Mouse (Mus musculus) layer of hippocampus, adult 11-12 months (tissue): Measurements from ENCODE around the gene Tmem218.

ENCODE experiments used
- DNase-seq: peaks from one replicate; pipeline ENCODE4 v3.0.0; 2022; ENCODE audit warnings: low spot score

Gene Tmem218

DNA sequence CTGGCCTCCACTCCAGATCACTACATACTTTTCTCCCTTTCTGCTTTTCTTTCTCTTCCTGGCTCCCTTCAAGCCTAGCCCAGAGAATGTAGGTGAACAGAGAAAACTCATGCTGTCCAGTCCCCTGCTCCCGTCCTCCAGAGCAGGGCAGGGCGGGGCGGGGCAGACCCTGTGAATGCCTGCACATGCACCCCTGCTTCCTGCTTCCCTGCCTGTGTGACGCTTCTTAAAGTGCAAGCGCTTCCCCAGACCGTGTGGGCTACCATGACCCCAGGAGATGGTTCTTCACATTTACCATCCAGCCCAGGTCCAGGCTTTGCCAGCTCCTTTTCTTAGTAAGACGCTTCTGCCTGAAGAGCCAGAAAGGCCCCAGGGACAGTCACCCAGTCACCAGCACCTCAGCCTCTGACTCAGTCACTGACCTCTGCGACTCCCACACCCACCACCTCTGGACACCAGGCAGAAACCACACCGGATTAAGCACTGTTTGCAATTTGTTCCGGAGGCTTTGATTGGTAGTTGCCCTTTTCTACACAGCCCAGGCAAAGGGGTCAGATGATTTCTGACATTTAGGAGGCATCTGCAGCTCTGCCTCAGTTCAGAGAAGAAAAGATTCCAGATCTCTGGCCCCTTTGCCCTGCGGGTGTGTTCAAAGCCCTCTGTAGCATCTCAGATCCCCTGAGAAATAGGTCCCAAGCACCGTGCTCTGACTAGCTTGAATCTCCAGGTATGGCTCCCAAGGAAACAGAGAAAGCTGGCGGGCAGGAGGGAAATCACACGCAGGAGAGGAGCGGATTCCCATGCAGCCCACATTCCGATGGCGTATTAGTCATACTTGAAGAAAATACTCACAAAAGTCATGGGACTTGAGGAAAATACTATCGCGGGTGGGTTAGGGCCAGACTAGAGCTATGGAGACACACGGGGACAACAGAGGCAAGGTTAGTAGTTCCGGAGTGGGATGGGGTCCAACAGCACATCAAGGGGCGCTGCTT, 24.5 kb downstream of the Tmem218 start:
- no peak for DNase-seq

DNA sequence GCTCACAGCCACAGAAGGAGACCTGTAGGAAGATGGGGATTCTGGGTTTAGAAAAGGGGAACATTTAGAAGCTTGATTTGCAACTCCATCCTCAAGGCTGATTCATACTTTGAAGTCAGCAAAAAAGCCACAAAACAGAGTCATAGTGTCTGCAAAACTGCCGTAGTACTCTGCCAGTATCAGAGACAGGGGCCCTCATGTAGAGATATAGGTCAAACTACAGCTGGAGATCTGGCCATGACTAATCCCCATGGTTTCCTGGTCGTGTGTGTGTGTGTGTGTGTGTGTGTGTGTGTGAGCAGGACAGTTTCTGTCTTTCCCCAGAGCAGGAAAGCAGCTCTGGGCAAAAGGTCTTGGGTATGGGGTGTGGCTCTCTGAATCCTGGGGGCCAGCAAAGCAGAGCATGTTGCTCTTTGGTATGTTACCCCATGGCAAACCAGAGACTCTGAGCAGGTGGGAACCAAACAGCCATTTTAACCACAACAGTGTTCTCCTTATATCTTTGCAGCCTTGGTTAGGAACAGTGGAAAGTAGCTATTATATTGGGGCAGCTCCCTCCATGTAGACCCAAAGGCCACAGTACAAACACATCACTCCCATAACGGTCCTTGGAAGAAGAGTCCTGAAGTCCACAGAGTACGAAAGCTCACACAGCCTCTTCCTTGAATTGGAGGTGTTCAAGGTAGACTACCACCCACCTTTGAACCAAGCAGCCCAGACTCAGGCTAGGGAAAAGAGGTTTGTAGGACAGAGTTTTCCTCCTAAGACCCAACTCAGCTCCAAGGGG, 28.1 kb downstream of the Tmem218 start:
- no peak for DNase-seq

DNA sequence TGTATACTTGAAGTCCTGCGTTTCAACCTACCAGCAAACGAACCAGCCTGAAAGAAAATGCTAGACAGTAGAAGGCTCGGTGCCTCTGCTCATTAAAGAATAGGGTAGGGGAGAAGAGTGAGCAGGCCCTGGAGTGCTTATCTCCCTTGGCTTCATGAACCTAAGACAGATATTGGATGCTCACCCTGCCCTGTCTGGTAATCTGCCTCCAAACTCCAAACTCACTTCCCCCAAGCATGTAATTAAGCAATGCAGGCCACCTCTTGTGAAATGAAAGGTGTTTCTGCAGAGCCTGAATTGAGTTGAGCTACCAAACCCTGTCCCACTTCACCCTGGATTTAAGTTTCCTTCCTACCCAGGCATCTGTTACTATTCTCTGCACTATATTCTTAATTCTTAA, 34.7 kb downstream of the Tmem218 start:
- no peak for DNase-seq

GRCm38 (mm10) chr9:37244600-37244999, 36.6 kb downstream of the Tmem218 start:
- no peak for DNase-seq

DNA sequence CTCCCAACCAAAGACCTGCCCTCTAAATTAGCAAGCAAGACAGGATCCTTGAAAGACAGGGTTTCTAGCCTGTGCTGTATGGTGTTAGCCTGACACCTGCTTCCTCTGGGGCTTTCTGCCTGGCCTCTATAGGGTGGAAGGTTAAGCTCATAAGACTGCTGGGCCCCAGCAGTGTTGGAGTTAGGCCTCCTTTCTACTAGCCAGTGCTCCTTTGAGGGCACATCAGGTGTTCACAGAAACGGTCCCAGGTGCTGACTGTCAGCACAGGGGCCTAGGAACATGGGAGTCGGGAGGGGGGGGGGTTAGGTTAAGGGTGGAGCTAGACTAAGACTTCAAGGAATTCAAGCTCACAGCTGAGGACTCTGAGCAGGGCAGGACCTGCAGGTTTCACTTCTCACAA, 37.4 kb downstream of the Tmem218 start:
- no peak for DNase-seq

DNA sequence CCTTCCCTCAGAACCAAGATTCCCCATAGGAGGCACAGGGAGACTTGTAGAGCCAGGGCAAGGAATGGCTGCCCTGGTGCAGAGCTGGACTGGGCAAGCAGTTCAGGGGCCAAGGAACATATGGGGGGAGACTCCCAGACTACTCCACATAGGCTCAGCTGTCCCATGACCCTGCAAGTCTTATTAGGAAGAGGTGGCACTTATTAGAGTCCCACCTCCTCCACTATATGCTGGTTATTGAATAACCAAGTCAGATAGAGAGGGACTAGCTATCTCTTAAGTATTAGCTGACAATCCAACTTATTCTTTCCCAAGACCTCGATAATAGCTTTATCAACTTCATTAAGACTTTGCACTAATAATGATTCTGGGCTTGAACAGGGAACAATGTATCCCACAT, 37.8 kb downstream of the Tmem218 start:
- DNase-seq: no peak

- peak; percentile 84 for DNase-seq
These were observed 39.4 kb downstream of the Tmem218 start for GRCm38 (mm10) chr9:37247429-37247828.

GRCm38 (mm10) chr9:37248381-37248906, 40.4 kb downstream of the Tmem218 start:
- DNase-seq: no peak

DNA sequence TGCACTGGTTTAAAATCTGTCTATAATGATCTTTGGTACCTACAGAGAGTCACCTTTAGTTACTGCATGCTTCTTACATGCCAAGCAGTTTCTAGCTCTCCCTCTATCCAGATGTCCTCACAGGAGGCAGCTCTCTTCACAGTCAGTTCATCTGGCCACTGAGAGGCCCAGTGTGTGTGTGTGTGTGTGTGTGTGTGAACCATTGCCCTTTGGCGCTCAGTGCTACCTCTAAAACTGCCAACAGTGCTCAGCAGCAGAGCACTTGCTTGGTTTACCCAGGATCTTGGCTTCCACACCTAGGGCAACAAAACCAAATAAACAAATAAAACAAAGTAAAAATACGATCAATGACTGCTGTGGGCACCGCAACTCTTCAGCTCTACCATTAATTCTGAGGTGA, 42.0 kb downstream of the Tmem218 start:
- DNase-seq: no peak

DNA sequence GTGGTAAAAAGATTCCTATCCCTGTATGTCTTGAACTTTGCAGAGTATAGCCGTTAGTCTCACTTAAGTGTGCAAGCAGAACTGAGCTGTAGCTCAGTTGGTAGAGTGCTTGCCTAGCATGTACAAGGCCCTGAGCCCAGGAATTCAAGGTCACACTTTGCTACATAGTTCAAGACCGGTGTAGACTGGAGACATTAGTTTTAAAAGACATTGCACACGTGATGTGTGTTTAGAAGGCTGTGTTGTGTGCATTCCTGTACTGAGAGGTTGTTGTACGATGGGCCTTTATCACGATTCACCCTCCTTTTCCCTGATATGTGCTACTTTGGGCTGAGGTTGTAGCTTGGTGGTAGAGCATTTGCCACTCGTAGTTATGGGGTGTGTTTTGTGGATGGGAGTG, 42.6 kb downstream of the Tmem218 start:
- DNase-seq: no peak

GRCm38 (mm10) chr9:37254531-37255110, 46.6 kb downstream of the Tmem218 start:
- no peak for DNase-seq

- peak; percentile 81 for DNase-seq
These were observed 47.3 kb downstream of the Tmem218 start, which contains the start of gene Slc37a2 for GRCm38 (mm10) chr9:37255149-37255888. Gene Slc37a2, minus strand, starts transcription at chr9:37255738.

DNA sequence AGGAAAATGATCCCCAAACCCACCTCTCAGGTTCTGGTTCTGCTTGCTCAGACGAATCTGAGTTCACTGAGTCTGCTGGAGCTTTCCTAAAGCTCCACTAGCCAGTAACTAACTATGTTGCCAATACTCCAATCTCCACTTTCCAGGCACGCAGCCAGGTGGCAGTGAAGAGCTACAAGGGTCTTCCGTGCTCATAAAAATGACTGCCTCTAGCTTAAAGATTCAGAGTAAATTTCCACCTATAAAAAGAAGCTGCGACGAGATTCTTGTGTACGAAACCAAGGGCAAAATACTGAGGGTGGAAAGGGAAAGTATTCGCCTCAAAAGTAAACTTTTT, 47.8 kb downstream of the Tmem218 start:
- DNase-seq: peak; percentile 32

- no peak for DNase-seq
These were observed 58.6 kb downstream of the Tmem218 start for GRCm38 (mm10) chr9:37266622-37267021.
